Mouse (Mus musculus) cortical plate, adult 2 months (tissue): ENCODE measurements around the gene Ptgfrn. TPM values are rescaled to one million over a fixed set of nuclear protein-coding genes. Genes with fewer than 3 reads are reported as not detected.

ENCODE experiments used
- H3K27ac ChIP-seq: fragments of 200-500 bp; 2 replicates; pipeline ENCODE4 v1.5.1; 2012; ENCODE audit warnings: low read length, control low read depth, inconsistent platforms; ENCODE audit not compliant: insufficient read depth
- H3K4me1 ChIP-seq: fragments of 200-500 bp; 2 replicates; pipeline ENCODE4 v1.6.1; 2011; ENCODE audit warnings: low read length; ENCODE audit not compliant: control insufficient read depth, insufficient read depth
- H3K4me3 ChIP-seq: fragments of 200-500 bp; 2 replicates; pipeline ENCODE4 v1.5.1; 2011; ENCODE audit warnings: mild to moderate bottlenecking, low read length, control low read depth; ENCODE audit not compliant: insufficient read depth
- CTCF ChIP-seq: fragments of 200-500 bp; IDR thresholded peaks from 2 replicates; pipeline ENCODE4 v1.5.1; 2011; ENCODE audit warnings: mild to moderate bottlenecking, control low read depth, low read length; ENCODE audit not compliant: insufficient read depth; ENCODE audit errors: extremely low read depth
- POLR2A ChIP-seq: fragments of 200-500 bp; IDR thresholded peaks from 2 replicates; pipeline ENCODE4 v1.6.1; 2011; ENCODE audit warnings: mild to moderate bottlenecking, low read length, control low read depth; ENCODE audit not compliant: insufficient read depth; ENCODE audit errors: extremely low read depth
- polyA plus RNA-seq: library from polyadenylated mRNA; depleted of rRNA; stranded (reverse); fragments of >200 nt; gene quantifications from 2 replicates; pipeline ENCODE4 v1.2.3, GENCODE M21; 2012

Gene Ptgfrn
- polyA plus RNA-seq, 1 experiment: 12.0 TPM

DNA sequence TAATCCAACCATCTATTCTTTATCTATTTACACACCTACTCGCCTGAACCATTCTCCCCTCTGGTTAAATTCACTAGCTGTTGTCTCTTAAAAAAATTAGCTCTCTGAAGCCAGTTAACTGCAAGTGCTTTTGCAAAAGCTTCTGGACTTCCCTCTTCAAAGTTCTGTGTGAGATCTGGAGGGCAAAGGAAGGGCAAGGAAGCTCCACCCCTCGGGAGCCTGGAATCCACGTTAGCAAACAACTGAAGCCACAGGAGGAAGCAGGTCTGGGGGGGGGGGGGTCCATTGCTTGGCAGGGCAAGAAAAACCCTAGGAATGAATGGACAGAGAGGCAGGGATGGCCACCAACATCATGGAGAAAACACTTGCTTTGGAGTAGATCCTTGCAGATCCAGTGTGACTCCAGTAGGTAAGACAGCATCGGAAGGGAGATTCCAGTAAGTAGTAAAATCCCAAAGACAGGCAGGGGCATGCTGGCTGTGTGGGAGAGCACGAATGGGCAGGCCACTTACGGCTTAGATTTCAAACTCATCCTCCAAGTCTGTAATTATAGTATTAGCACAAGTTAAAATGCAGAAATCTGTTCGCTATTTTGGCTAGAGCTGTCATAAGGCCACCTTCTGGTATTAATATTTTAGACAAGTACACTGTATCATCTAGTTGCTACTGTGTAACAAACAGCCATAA is 78.5 kb downstream of the Ptgfrn start:
- TF ChIP-seq POLR2A: no peak
- no peak for TF ChIP-seq CTCF
- Histone ChIP-seq H3K4me3 (no peak overlapping the region), H3K4me1 (no peaks in the 10 kb centered on the region; the same call in 1 of the 2 replicates), H3K27ac (no peak overlapping the region)

DNA sequence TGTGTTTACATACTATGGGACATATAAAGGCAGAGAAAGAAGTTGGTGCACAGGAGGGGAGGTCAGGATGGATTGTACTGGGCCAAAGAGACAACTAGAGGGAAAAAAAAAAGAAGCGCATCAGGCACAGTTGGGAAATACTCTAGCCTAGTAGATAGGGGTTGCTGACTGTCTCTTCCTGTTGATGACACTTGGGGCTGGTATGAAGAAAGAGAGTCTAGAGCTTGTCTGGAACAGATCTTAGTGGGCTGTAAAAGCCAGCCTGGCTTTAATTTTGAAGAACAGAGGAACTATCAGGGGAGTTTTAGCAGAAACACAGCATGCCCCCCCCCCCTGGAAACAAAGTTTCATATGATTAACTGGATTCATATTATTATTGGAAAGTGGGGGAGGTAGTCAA is 79.4 kb downstream of the Ptgfrn start:
- Histone ChIP-seq H3K4me3 (no peak overlapping the region), H3K27ac (no peak overlapping the region), H3K4me1 (no peaks in the 10 kb centered on the region; the same call in 1 of the 2 replicates)
- TF ChIP-seq CTCF (no peak), POLR2A (no peak)

DNA sequence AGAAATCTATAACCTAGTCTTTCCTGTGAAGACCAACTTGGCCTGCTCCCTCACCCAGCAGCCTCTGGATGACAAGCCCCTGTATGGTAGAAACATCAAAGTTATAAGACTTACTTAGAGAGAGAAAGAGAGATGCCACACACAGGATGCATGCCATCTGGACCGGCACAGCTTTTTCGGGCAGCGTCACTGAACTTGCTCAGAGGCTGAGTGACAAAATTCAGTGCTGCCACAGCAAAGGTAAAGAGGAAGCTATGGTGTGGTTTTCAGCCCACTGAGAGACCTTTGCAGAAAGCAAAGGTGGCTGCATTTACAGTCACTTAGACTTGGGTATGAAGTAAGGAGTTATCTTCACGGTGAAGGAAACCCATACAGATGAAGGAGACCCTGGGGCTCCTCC is 80.7 kb downstream of the Ptgfrn start, which contains the start of gene Cd101:
Gene Cd101 (minus strand): TSS at position 218 of the 400 bp plus-strand sequence.
- no peak within 1 kb of the TSS for H3K27ac ChIP-seq
- no peaks in the 10 kb centered on the region; the same call in 1 of the 2 replicates for H3K4me1 ChIP-seq
- no peak within 1 kb of the TSS for H3K4me3 ChIP-seq
- TF ChIP-seq CTCF (no peak), POLR2A (no peak)

DNA sequence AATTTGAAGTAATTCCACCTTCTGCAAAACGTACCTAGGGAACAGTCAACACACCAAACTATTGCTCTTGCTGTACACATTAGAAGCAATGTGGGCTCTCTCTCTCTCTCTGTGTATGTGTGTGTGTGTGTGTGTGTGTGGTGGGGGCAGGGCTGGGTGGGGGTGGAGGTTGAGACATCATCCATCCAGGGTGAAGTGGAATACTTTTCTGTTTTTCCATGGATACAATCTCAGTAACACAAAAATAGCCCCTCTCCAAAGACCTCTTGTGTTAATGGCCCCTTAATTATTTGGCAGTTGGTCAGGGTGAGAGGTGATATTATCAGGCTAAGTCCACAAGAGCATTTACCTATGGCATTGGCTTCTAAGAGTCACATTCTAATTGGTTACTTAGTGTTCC is 83.3 kb downstream of the Ptgfrn start:
- no peak overlapping the region for H3K4me3 ChIP-seq
- no peak overlapping the region for H3K27ac ChIP-seq
- no peaks in the 10 kb centered on the region for H3K4me1 ChIP-seq
- TF ChIP-seq CTCF (no peak), POLR2A (no peak)

DNA sequence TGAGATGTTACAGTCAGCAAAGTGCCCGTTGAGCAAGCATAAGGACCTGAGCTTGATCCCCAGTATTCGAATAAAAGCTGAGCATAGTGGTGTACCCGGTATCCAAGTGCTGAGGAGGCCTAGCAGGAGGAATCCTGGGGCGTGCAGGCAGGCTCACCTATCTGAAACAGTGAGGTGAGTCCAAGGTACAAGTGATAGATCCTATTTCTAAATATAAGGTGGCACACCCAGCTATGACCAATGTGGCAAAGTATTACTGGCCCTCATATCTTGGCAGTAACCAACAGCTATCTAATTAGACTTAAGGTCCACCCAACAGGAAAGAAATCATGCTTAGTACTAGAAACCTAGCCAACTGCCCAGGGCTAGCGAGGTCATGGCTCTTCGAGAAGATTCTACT is 87.1 kb downstream of the Ptgfrn start:
- Histone ChIP-seq H3K27ac (no peak overlapping the region), H3K4me3 (no peak overlapping the region), H3K4me1 (no peaks in the 10 kb centered on the region)
- no peak for TF ChIP-seq POLR2A
- TF ChIP-seq CTCF: no peak

DNA sequence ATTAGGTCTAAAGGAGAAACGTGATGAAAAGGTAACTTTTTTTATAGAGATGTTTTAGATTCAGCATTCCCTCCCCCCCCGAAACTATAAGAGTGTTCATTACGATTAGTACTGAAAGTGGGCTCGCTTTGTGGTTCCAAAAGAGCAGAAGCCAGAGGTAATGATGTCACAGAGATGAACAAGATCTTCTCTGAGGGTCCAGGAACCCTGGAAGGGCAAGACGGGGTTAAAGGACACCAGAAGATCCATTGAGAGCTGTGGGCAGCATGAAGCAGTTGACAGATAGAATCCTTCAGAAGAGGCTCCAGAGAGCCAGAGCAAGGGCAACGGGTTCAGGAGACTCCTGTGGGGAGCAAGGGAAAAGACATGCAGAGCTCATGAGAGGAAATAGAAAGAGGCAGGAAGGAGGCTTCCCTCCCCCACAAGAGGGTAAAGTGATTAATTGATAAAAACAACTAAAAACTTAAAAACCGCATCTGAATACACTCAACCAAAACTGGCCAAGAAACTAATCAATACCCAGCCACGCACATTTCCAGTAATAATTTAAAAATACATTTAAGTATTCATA is 88.5 kb downstream of the Ptgfrn start:
- TF ChIP-seq POLR2A (no peak), CTCF (no peak)
- Histone ChIP-seq H3K4me1 (no peaks in the 10 kb centered on the region), H3K4me3 (no peak overlapping the region), H3K27ac (no peak overlapping the region)

DNA sequence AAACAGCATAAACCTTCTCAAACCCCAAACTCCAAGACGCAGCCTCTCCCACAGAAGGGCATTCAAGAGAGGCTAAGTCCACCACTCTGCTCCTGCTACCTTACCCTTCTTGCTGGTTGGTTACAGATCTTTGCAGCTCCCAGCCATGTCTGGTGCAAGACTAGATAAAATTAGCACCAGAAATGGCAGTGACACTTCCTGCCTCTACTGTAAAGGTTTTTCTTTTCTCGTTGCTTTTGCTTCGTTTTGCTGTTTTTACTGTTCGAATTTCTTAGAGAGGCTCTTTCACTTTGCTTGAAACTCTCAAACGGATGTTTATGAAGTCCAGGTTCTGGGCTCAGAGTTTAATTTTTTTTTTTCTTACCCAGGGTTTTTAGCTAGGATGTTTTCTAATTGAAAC is 89.0 kb downstream of the Ptgfrn start:
- no peak for TF ChIP-seq POLR2A
- TF ChIP-seq CTCF: no peak
- H3K27ac ChIP-seq: no peak overlapping the region
- H3K4me1 ChIP-seq: no peaks in the 10 kb centered on the region
- H3K4me3 ChIP-seq: no peak overlapping the region

DNA sequence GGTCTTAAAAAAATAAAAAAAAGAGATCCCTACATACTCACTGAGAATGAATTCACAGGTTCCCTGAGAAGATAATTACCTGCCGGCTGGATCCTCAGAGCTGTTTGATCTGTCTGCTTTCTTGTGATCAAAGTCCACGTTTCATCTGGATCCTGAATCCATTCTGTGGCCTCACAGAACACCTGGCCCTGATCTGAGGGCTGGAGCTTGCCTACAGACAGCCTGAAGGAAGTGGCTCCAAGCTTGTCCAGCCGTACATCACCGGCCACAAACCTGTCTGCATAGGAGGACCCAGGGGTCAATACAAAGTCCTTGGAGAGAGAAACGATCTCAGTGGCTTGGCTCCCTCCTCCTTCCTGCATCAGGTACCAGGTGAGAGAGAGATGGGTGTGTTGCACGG is 91.6 kb downstream of the Ptgfrn start:
- no peak for TF ChIP-seq POLR2A
- no peak for TF ChIP-seq CTCF
- H3K4me1 ChIP-seq: no peaks in the 10 kb centered on the region
- no peak overlapping the region for H3K4me3 ChIP-seq
- H3K27ac ChIP-seq: no peak overlapping the region

DNA sequence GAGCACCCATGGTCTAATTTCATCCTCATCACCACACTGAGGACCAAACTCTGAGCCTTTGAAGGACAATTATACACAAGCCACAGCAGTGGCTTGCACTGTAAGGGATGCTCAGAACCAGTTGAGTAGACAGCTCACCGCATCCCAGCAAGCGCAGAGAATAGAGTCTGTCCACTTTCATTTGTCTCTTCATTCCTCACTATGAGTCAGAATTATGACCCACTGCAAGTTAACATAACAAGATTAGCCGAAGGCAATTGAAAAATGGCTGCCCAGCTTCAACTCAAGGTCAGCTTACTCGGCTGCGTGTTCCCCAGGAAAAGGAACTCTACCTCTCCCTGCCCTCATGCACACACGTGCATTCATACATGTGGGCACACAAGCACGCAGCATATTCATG is 94.0 kb downstream of the Ptgfrn start:
- TF ChIP-seq POLR2A (no peak), CTCF (no peak)
- no peak overlapping the region for H3K4me3 ChIP-seq
- no peaks in the 10 kb centered on the region for H3K4me1 ChIP-seq
- H3K27ac ChIP-seq: no peak overlapping the region

DNA sequence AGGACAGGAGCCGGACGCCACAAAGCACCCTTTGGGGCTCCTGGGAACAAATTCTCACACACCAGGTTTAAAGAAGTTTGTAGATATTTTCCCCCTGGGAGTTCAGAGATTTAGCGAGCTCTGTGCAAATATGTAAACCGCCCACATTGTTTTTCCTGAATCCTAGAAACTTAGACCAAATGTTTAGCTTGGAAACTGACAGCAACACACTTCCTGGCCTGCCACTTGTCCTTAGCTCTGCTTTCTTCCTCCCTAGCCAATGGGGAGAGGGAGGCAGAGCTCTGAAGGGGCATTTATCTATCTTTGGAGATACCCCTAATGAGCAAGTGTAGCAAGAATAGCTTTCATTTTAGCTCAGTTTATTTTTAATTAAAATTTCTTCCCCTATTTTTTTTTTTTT is 94.8 kb downstream of the Ptgfrn start:
- no peak for TF ChIP-seq POLR2A
- TF ChIP-seq CTCF: no peak
- Histone ChIP-seq H3K4me1 (no peaks in the 10 kb centered on the region), H3K27ac (no peak overlapping the region), H3K4me3 (no peak overlapping the region)

DNA sequence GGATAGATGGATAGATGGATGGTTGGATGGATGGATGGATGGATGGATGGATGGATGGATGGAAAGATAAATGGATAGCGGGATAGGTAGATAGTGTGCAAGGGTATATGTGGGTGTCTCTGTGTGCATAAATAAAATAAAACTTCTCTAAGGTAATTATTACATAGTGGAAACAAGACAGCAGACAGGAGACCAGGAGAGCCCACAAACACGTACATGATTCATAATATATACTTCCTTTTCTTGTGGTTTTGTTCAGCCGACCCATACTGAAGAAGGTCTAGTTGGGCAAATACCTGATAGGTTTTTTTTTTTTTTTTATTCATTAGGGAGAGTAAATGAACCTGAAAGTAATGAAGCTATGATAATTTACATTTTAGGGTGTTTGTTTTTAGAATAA is 96.5 kb downstream of the Ptgfrn start:
- Histone ChIP-seq H3K27ac (no peak overlapping the region), H3K4me3 (no peak overlapping the region), H3K4me1 (no peaks in the 10 kb centered on the region)
- no peak for TF ChIP-seq POLR2A
- TF ChIP-seq CTCF: no peak
